Mouse (Mus musculus) cerebellum, postnatal 25 days (tissue): ENCODE results near the gene Slc16a13.

Experiments used
- DNase-seq, 2 experiments: peaks; one replicate each; pipeline ENCODE4 v3.0.0; 2021; ENCODE audit warnings: mixed read lengths in 2 of 2

Slc16a13 gene

GRCm38 (mm10) chr11:70230239-70230727, 9.4 kb upstream of the Slc16a13 start:
- peak; percentile 87 to 92 for DNase-seq

GRCm38 (mm10) chr11:70229260-70230010, 8.6 kb upstream of the Slc16a13 start, which contains the start of gene Bcl6b:
Gene Bcl6b, minus strand, starts transcription at chr11:70229798.
- no peak for DNase-seq

GRCm38 (mm10) chr11:70228828-70229227, 8.0 kb upstream of the Slc16a13 start:
- peak; percentile 82 to 91 for DNase-seq

DNA sequence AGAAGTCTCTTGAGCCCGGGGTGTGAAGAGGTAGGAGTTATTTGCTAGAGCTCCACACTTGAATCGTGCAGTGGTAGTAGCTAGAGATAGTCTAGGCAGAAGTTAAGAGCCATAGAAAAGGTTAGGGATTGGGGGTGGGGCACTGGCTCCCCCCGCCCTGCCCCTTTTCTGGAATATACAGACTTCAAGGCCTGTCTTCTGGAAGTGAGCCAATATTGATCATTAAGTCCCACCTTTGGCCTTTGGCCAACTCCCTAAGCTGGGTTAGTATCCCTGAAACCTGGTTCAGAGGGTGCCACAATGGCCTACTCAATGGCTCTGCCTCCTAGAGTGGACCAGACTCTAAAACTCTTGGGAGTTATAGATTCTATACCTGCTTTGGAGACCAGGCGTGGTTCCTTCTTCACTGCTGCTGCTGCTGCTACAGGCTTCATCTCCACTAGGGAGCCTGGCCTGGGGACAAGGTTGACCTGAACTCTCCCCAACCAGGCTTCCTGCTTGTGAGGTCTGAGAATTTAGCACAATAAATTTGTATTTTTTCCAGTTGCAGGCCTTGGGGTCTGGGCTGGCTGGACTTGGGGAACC, 6.9 kb upstream of the Slc16a13 start:
- no peak for DNase-seq

GRCm38 (mm10) chr11:70227126-70227525, 6.3 kb upstream of the Slc16a13 start:
- no peak for DNase-seq

DNA sequence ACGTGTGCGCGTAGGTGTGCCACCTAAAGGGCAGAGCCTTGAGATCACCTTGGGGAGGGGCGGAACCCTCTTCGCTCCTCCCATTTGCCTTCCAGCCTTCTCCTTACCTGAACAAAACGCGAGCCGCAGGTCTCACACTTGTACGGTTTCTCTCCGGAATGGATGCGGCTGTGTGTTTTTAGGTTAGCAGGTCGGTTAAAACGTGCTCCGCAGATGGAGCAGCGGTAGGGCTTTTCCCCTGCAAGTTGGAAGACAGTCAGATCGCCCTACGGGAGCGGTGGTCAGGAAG, 5.7 kb upstream of the Slc16a13 start:
- DNase-seq: no peak

DNA sequence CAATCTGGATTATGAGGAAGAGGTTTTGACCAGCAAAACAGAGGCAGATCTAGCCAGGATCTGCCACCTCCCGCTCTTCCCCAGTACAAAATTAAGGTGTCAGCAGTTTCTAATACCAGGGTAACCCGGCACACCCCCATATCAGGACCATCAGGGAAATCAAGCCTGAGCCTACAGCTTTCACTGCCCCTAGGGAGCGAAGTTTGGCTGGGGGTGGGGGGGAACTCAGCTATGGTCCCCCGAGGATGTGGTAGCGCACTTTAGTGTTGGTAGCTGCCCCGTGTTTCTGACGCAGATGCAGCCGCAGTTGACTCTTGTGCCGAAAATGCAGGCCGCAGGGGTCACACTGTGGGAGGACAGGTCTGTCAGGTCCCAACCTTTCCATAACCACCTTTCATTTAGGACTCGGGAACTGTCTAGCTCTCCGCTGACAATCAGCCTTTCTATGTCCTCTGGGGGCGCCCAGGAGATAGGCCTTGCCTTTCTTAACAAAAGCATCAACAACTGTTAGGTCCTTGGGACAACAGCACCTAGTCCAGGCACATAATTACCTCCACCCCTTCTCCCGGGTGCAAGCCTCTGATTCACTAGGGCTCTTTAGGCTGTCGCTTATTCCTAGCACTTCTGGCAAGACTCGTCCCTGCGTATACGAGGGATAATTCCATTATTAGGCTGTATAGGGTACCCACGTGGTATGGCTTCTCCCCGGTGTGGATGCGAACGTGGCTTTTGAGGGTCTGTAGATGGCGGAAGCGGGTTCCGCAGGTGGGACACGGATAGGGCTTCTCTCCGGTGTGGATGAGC, 5.1 kb upstream of the Slc16a13 start:
- peak in 1 of 2 experiments; percentile 45 for DNase-seq

DNA sequence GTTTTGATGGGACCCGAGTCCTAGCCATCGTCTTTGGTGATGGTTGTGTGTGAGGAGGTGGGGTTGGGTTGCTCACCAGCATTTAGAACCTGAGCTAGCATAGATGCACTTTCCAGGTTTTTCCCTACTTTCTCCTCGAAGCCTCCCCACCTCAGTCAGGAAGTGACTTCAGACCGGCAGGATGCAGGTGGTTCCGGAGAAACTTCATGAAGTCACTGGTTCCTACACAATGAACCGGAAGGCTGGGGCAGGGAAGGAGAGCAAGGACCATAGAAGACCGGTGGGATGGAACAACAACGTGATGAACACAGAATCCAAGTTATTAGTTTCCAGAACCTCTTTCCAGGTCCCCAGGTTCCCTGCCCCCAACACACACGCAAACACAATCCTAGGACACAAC, 2.9 kb upstream of the Slc16a13 start:
- no peak for DNase-seq

DNA sequence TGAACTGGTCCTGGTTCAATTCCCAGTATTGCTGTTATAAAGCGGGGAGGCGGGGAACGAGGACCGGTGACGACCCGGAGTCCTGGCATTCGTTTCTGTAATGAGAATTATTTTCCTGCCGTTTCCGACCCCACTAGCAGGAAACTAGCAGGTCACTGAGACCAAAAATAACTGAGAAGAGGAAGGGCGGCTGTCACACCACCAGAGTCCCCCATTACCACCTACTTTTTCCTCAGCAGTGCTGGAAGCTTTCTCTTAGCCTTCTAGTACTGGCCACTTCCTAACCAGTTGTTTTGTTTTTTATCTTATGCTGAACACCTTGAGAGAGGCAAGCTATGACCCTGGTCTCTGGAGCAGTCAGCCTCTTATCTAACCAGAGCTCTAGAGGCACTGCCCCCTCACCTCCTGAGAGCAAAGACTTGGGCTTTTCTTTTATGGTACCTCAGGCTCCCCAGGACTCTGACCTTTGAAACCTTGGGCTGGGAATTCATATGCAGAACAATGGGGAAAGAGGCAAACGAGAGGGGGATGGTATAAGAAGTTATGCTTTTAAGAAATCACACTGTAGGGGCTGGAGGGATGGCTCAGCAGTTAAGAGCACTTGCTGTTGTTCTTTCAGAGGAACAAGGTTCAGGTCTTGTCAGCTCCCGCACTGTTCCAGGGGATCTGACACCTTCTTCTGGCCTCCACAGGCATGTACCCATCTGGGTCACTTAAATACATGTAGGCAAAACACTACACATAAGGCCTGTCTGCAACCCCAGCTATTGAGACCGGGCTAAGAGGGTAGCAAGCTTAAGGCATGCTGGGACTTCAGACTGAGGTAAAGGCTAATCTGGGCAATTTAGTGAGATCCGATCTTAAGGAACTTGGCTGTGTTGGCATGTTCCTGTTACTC, 988 bp upstream of the Slc16a13 start:
- DNase-seq: peak in 1 of 2 experiments; percentile 51

GRCm38 (mm10) chr11:70220323-70220722, 541 bp downstream of the Slc16a13 start:
- DNase-seq: peak; percentile 72 to 73

DNA sequence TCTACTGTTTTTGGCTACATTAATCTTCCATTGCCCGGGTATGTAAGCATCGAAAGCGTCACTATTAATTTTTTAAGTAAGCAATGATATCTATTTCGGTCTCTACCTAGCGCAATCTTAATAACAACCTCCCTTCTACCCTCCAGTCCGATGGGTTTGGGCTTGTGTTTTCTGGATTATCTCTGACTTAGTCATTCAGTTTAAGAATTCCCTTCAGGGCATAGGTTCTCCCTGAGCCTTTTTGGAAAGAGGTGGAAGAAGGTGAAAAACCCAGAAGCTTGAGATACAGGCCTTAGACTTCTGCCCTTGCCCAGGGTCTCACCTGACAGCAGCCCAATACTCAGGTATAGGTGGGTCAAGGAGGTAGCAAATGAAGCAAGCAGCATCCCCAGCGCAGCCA, 991 bp downstream of the Slc16a13 start:
- peak in 1 of 2 experiments; percentile 2 for DNase-seq

DNA sequence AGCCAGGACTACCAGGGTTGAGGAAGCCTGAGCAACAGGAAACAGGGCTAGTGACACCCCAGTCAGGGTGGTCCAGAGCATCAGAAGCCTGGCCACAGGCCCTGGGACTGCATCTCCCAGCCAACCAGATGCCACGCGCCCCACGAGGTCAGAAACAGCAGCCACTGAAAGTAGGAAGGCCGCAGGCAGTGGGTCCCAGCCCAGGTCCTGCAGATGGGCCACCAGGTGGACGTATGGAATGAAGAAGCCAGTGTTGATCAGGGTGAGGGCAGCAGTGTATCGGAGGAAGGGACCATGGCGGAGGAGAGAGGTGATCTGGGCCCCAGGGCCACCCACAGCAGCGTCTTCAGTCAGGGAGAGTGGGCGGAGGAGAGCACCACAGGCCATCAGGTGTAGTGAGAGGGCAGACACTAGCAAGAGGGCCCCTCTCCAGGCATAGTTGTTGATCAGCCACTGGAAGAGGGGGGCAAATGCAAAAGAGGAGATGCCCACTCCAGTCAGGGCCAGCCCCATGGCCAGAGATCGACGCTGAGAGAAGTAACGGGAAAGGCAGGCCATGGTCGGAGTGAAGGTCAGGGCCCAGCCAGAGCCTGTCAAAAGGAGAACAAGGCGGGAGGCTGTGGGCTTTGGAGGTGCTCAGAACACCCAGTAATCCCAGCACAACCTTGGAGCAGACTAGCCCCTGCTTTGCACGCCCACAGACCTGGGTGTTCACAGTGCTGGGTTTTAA, 2.0 kb downstream of the Slc16a13 start:
- peak in 1 of 2 experiments; percentile 42 for DNase-seq

GRCm38 (mm10) chr11:70218039-70218438, 2.8 kb downstream of the Slc16a13 start:
- no peak for DNase-seq

- peak in 1 of 2 experiments; percentile 36 for DNase-seq
These were observed 4.8 kb downstream of the Slc16a13 start for GRCm38 (mm10) chr11:70216103-70216502.

- DNase-seq: peak; percentile 60 to 71
These were observed 5.6 kb downstream of the Slc16a13 start for GRCm38 (mm10) chr11:70215301-70215700.

DNA sequence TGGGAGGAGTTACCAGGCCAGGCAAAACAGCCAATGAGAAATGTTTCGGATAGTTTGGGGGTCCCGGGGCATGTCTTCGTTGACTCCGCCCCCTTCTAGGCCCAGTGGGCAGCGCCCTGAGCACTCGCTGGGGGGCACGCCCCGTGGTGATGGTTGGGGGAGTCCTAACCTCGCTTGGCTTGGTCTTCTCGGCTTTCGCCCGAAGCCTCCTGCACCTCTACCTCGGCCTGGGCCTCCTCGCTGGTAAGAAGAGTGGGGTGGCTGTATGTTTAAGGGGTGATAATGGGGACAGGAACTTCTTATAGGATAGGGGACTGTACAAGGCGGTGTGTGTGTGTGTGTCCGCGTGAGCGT, 6.0 kb downstream of the Slc16a13 start:
- peak in 1 of 2 experiments; percentile 66 for DNase-seq

DNA sequence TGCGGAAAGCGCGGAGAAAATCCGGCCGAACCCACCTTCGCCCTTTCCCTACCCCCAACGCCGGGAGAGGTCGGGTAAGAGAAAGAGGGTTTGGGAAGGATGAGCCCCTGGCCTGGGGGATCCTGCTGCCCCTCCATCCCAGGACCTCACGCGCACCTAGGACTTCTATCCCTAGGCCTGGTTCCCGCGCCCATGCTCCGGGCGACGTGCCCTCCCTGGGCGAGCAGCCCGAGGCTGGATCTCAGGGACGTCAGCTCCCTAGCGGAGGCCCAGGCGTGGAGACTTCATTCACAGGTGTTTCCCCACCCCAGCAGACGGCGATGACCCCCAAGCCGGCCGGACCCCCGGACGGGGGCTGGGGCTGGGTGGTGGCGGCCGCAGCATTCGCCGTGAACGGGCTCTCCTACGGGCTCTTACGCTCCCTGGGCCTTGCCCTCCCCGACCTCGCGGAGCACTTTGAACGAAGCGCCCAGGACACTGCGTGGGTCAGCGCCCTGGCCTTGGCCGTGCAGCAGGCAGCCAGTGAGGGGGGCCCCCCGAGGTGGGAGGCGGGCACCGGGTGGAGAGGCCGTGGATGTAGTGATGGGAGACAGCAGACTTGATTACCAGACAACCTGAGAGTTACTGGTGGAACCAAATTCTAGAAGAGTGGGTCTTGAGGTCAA, 6.5 kb downstream of the Slc16a13 start:
- DNase-seq: peak; percentile 78 to 81

GRCm38 (mm10) chr11:70213736-70214135, 7.1 kb downstream of the Slc16a13 start:
- peak; percentile 89 to 91 for DNase-seq

DNA sequence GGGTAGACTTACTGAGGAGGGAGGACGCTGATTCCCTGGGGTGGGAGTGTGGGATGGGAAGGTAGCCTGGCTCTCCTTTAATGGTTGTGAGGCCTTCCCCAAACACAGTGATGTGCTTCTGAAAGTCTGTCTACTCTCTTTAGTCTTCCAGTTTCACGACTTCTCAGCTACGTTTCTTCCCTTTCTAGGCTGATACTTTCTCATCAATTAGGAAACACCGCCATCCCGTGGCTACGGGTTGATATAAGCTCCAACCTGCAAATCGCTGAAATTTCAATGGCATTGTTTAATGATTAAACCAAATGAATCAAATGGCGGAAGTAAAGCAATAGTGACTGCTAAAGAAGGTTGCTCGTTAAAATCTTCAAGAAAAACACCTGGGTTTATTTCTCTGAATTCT, 8.0 kb downstream of the Slc16a13 start:
- DNase-seq: peak; percentile 77 to 87

DNA sequence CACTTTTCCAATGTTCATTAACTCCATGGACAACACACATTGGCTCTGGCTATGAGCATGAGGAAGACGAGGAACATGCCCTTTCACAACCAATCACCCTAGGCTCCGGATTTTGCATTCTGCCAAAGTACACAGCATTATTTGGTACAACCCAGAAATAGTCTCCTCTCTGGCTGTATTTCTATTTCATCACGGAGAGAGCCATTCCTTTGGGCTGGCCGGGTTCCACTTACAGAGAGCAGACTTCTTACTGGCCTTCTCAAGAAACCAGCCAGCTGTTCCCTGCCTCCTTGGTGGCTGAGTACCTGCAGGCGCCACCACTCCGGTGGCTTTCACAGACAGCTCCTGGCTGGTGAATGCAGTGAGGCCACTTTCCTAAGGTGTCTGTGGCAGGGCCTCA, 8.4 kb downstream of the Slc16a13 start, which contains the start of gene Slc16a11:
Slc16a11 (plus strand) TSS at position 330 of the 400 bp plus-strand sequence.
- peak in 1 of 2 experiments; percentile 48 for DNase-seq

DNA sequence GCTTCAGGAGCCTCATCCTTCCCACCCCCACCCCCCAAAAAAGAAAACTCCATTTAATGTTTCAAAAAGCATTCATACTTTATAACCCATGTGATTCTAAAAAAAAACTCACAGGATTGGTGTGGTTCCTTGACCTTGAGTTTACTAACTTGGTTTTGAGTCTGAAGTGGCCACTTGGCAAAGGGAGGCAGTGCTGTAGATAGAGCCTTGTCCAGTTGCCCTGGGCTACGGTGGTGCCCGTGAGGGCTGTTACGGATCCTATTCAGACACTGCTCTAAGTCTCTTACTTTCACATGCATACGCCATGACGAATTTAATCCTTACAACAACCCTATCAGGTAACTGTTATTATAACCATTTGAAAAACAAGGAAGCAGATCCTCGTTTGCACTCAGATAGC, 8.9 kb downstream of the Slc16a13 start:
- no peak for DNase-seq
